Mouse (Mus musculus) stomach, embryonic 15.5 days (tissue): ENCODE data around the gene Olfr523. TPM values are rescaled to one million over a fixed set of nuclear protein-coding genes. Genes with fewer than 3 reads are reported as not detected.
"Not testable (repeated sequence)": the region's sequence is repeated elsewhere in the genome, so short reads cannot be mapped to it uniquely, and the experiment has no call there.

Source experiments
- ATAC-seq: fragments of 200-750 bp; cut with Nextera tagmentation; 2 replicates; pipeline ENCODE4 v1.8.0; 2017; ENCODE audit warnings: low read depth, moderate number of reproducible peaks, moderate TSS enrichment; ENCODE audit not compliant: insufficient read depth, low FRiP score
- H3K27ac ChIP-seq: fragments of 300-500 bp; sonication (generic); 2 replicates; pipeline ENCODE4 v1.5.1; 2015; ENCODE audit warnings: mild to moderate bottlenecking, inconsistent platforms
- H3K27me3 ChIP-seq: fragments of 300-500 bp; sonication (generic); replicated peaks from 2 replicates; pipeline ENCODE4 v1.6.1; 2015; ENCODE audit warnings: inconsistent platforms
- H3K36me3 ChIP-seq: fragments of 300-500 bp; sonication (generic); 2 replicates; pipeline ENCODE4 v1.6.1; 2015; ENCODE audit warnings: inconsistent platforms
- H3K4me1 ChIP-seq: fragments of 300-500 bp; sonication (generic); 2 replicates; pipeline ENCODE4 v1.6.1; 2015; ENCODE audit warnings: inconsistent platforms
- H3K4me2 ChIP-seq: fragments of 300-500 bp; sonication (generic); 2 replicates; pipeline ENCODE4 v1.6.1; 2015; ENCODE audit warnings: mild to moderate bottlenecking, inconsistent platforms
- H3K4me3 ChIP-seq: fragments of 300-500 bp; sonication (generic); replicated peaks from 2 replicates; pipeline ENCODE4 v1.5.1; 2015; ENCODE audit warnings: inconsistent platforms
- H3K9ac ChIP-seq: fragments of 300-500 bp; sonication (generic); 2 replicates; pipeline ENCODE4 v1.6.1; 2015; ENCODE audit warnings: inconsistent platforms
- H3K9me3 ChIP-seq: fragments of 300-500 bp; sonication (generic); 2 replicates; pipeline ENCODE4 v1.6.1; 2016; ENCODE audit warnings: inconsistent platforms
- WGBS: fragments of 180-500 bp; shearing (Covaris S2); methylation state at CpG from one replicate; pipeline ENCODE4 v1.1.7; 2015; 5-methylcytosine and 5-hydroxymethylcytosine counted together
- polyA plus RNA-seq: library from polyadenylated mRNA; unstranded; fragments of >200 nt; fragmentation: Nextera tagmentation; extraction: Ambion mirVana; gene quantifications from 2 replicates; pipeline ENCODE4 v1.2.1, GENCODE M21; 2015

The Olfr523 gene
- polyA plus RNA-seq, result not detected in 2 replicates

GRCm38 (mm10) chr7:140172936-140173335 is at the start of gene Olfr523:
Gene Olfr523, plus strand, starts transcription at chr7:140173217.
- Histone ChIP-seq H3K36me3 (no peaks in the 10 kb centered on the region), H3K9me3 (no peaks in the 10 kb centered on the region), H3K27me3 (no peaks in the 10 kb centered on the region), H3K27ac (no peak within 1 kb of the TSS), H3K4me2 (no peak within 1 kb of the TSS), H3K4me3 (no peak within 1 kb of the TSS), H3K9ac (no peak within 1 kb of the TSS), H3K4me1 (no peaks in the 10 kb centered on the region)
- 35% methylated on average over 1 of the region's 1 CpGs for WGBS
- no peak for ATAC-seq

- no peak overlapping the region for H3K27ac ChIP-seq
- no peak for ATAC-seq
- no peak overlapping the region for H3K4me3 ChIP-seq
- H3K9ac ChIP-seq, result no peak overlapping the region
- no peak overlapping the region for H3K4me2 ChIP-seq
- no peaks in the 10 kb centered on the region for H3K9me3 ChIP-seq
- H3K4me1 ChIP-seq, result peaks cover 13% of the 10 kb centered on the region
- H3K27me3 ChIP-seq, result no peaks in the 10 kb centered on the region
- WGBS, result 88% methylated on average over 1 of the region's 1 CpGs
- H3K36me3 ChIP-seq, result peaks cover 3% of the 10 kb centered on the region; the same call in 1 of the 2 replicates
Observed at GRCm38 (mm10) chr7:140124382-140124781, 48.6 kb upstream of the Olfr523 start.

- H3K9ac ChIP-seq, result peak overlapping the region; percentile 90
- no peaks in the 10 kb centered on the region for H3K27me3 ChIP-seq
- under 1% methylated on average over 40 of the region's 40 CpGs for WGBS
- no peaks in the 10 kb centered on the region for H3K9me3 ChIP-seq
- peak; percentile 97 for ATAC-seq
- H3K27ac ChIP-seq, result peak overlapping the region; percentile 72
- H3K4me1 ChIP-seq, result peaks cover 13% of the 10 kb centered on the region
- peak overlapping the region; percentile 73 for H3K4me3 ChIP-seq
- peaks cover 8% of the 10 kb centered on the region; the same call in 1 of the 2 replicates for H3K36me3 ChIP-seq
- peak overlapping the region; percentile 67 for H3K4me2 ChIP-seq
Observed at GRCm38 (mm10) chr7:140125278-140126021, 47.6 kb upstream of the Olfr523 start.

GRCm38 (mm10) chr7:140126022-140126350 is 47.0 kb upstream of the Olfr523 start:
- WGBS, result 4% methylated on average over 5 of the region's 5 CpGs
- Histone ChIP-seq H3K4me2 (peak overlapping the region; percentile 67), H3K9me3 (no peaks in the 10 kb centered on the region), H3K36me3 (peaks cover 8% of the 10 kb centered on the region; the same call in 1 of the 2 replicates), H3K27ac (peak overlapping the region; percentile 72; the same call in 1 of the 2 replicates), H3K4me3 (peak overlapping the region; percentile 73), H3K27me3 (no peaks in the 10 kb centered on the region), H3K4me1 (peaks cover 13% of the 10 kb centered on the region), H3K9ac (peak overlapping the region; percentile 90)
- no peak for ATAC-seq

- peak overlapping the region; percentile 42 for H3K4me2 ChIP-seq
- 72% methylated on average over 3 of the region's 3 CpGs for WGBS
- H3K27ac ChIP-seq, result peak overlapping the region; percentile 48; the same call in 1 of the 2 replicates
- peaks cover 13% of the 10 kb centered on the region for H3K4me1 ChIP-seq
- peak overlapping the region; percentile 14; the same call in 1 of the 2 replicates for H3K4me3 ChIP-seq
- H3K9me3 ChIP-seq, result no peaks in the 10 kb centered on the region
- no peak for ATAC-seq
- H3K9ac ChIP-seq, result no peak overlapping the region
- H3K27me3 ChIP-seq, result no peaks in the 10 kb centered on the region
- H3K36me3 ChIP-seq, result peaks cover 8% of the 10 kb centered on the region; the same call in 1 of the 2 replicates
Observed at GRCm38 (mm10) chr7:140126934-140127333, 46.1 kb upstream of the Olfr523 start.

GRCm38 (mm10) chr7:140127911-140128310 is 45.1 kb upstream of the Olfr523 start:
- H3K27ac ChIP-seq, result no peak overlapping the region
- peaks cover 13% of the 10 kb centered on the region for H3K4me1 ChIP-seq
- H3K9ac ChIP-seq, result no peak overlapping the region
- peaks cover 8% of the 10 kb centered on the region; the same call in 1 of the 2 replicates for H3K36me3 ChIP-seq
- WGBS, result 70% methylated on average over 2 of the region's 2 CpGs
- H3K9me3 ChIP-seq, result no peaks in the 10 kb centered on the region
- no peak overlapping the region for H3K4me3 ChIP-seq
- H3K27me3 ChIP-seq, result no peaks in the 10 kb centered on the region
- ATAC-seq, result no peak
- no peak overlapping the region for H3K4me2 ChIP-seq

- H3K36me3 ChIP-seq, H3K4me1 ChIP-seq, H3K27me3 ChIP-seq, H3K27ac ChIP-seq, H3K9me3 ChIP-seq, H3K4me3 ChIP-seq, H3K9ac ChIP-seq, ATAC-seq, H3K4me2 ChIP-seq: not testable (repeated sequence)
- WGBS, result 87% methylated on average over 7 of the region's 7 CpGs
Observed at GRCm38 (mm10) chr7:140132184-140132583, 40.8 kb upstream of the Olfr523 start.

GRCm38 (mm10) chr7:140134033-140134432 is 39.0 kb upstream of the Olfr523 start:
- not testable (repeated sequence) for H3K9me3 ChIP-seq, H3K9ac ChIP-seq, H3K27ac ChIP-seq, H3K4me3 ChIP-seq, H3K27me3 ChIP-seq, H3K4me2 ChIP-seq, H3K36me3 ChIP-seq, ATAC-seq, H3K4me1 ChIP-seq
- 91% methylated on average over 7 of the region's 7 CpGs for WGBS

- Histone ChIP-seq H3K27ac (no peak overlapping the region), H3K4me3 (no peak overlapping the region), H3K9me3 (no peaks in the 10 kb centered on the region), H3K4me2 (no peak overlapping the region), H3K27me3 (no peaks in the 10 kb centered on the region), H3K9ac (no peak overlapping the region), H3K4me1 (peaks cover 4% of the 10 kb centered on the region; the same call in 1 of the 2 replicates), H3K36me3 (no peaks in the 10 kb centered on the region)
- no peak for ATAC-seq
- WGBS, result 85% methylated on average over 5 of the region's 5 CpGs
Observed at GRCm38 (mm10) chr7:140135106-140135770, 37.8 kb upstream of the Olfr523 start.

- H3K4me1 ChIP-seq, result peaks cover 4% of the 10 kb centered on the region; the same call in 1 of the 2 replicates
- peak within 1 kb of the TSS; percentile 78 for H3K9ac ChIP-seq
- peak; percentile 98 for ATAC-seq
- no peaks in the 10 kb centered on the region for H3K9me3 ChIP-seq
- H3K4me2 ChIP-seq, result peak within 1 kb of the TSS; percentile 92
- H3K27ac ChIP-seq, result peak within 1 kb of the TSS; percentile 80
- no peaks in the 10 kb centered on the region for H3K36me3 ChIP-seq
- no peaks in the 10 kb centered on the region for H3K27me3 ChIP-seq
- peak within 1 kb of the TSS; percentile 62 for H3K4me3 ChIP-seq
- WGBS, result 1% methylated on average over 39 of the region's 39 CpGs
Observed at GRCm38 (mm10) chr7:140137135-140138020, 35.6 kb upstream of the Olfr523 start, which contains the start of gene Mtg1. Gene Mtg1, plus strand, starts transcription at chr7:140137564.

GRCm38 (mm10) chr7:140138021-140138310 is 35.1 kb upstream of the Olfr523 start:
- no peaks in the 10 kb centered on the region for H3K9me3 ChIP-seq
- peak overlapping the region; percentile 80 for H3K27ac ChIP-seq
- H3K4me2 ChIP-seq, result peak overlapping the region; percentile 92
- H3K27me3 ChIP-seq, result no peaks in the 10 kb centered on the region
- peak overlapping the region; percentile 62 for H3K4me3 ChIP-seq
- 2% methylated on average over 8 of the region's 8 CpGs for WGBS
- ATAC-seq, result no peak
- peaks cover 4% of the 10 kb centered on the region; the same call in 1 of the 2 replicates for H3K4me1 ChIP-seq
- no peaks in the 10 kb centered on the region for H3K36me3 ChIP-seq
- H3K9ac ChIP-seq, result peak overlapping the region; percentile 78
